Mouse (Mus musculus) gastrocnemius, postnatal 14 days (tissue): Measurements from ENCODE around the gene Itga8. TPM values are rescaled to one million over a fixed set of nuclear protein-coding genes. Genes with fewer than 3 reads are reported as not detected.

Experiments
- DNase-seq: peaks from one replicate; pipeline ENCODE4 v3.0.0; 2021; ENCODE audit warnings: mixed read lengths
- intact Hi-C: fragments of 180-260 bp; cut with DNase I; formaldehyde crosslinking; loops from one replicate; pipeline ENCODE4 v1.15.1; 2025; ENCODE audit warnings: low total_unique reads
- total RNA-seq, 2 experiments: library from RNA; stranded (reverse); gene quantifications; 2 replicates each; pipeline ENCODE4 v1.2.3; 2021

Gene Itga8
- total RNA-seq, 2 experiments from 2014 or later, result 3.4 to 5.0 TPM

- DNase-seq, result no peak
Measured at GRCm38 (mm10) chr2:12212662-12213463, 88.9 kb downstream of the Itga8 start.

GRCm38 (mm10) chr2:12208142-12208541, 93.6 kb downstream of the Itga8 start:
- no peak for DNase-seq
- intact Hi-C loops, result no loop called here

More at GRCm38 (mm10) chr2:12212662-12213463, 88.9 kb downstream of the Itga8 start:
- intact Hi-C loops, result no loop called here

GRCm38 (mm10) chr2:12206353-12206752, 95.4 kb downstream of the Itga8 start:
- intact Hi-C loops, result no loop called here

GRCm38 (mm10) chr2:12205875-12206274, 95.8 kb downstream of the Itga8 start:
- intact Hi-C loops, result no loop called here
- DNase-seq, result no peak

More at GRCm38 (mm10) chr2:12206353-12206752, 95.4 kb downstream of the Itga8 start:
- no peak for DNase-seq

- no peak for DNase-seq
- intact Hi-C loops, result no loop called here
Measured at GRCm38 (mm10) chr2:12203231-12203630, 98.5 kb downstream of the Itga8 start.

GRCm38 (mm10) chr2:12198699-12199098, 103.0 kb downstream of the Itga8 start:
- intact Hi-C loops, result no loop called here

GRCm38 (mm10) chr2:12198214-12198613, 103.5 kb downstream of the Itga8 start:
- intact Hi-C loops, result no loop called here
- DNase-seq, result no peak

More at GRCm38 (mm10) chr2:12198699-12199098, 103.0 kb downstream of the Itga8 start:
- DNase-seq, result no peak

GRCm38 (mm10) chr2:12197711-12198110, 104.0 kb downstream of the Itga8 start:
- no peak for DNase-seq
- intact Hi-C loops, result no loop called here

GRCm38 (mm10) chr2:12189026-12189425, 112.7 kb downstream of the Itga8 start:
- intact Hi-C loops, result no loop called here
- no peak for DNase-seq

- intact Hi-C loops, result no loop called here
- no peak for DNase-seq
Measured at GRCm38 (mm10) chr2:12187646-12188045, 114.1 kb downstream of the Itga8 start.

GRCm38 (mm10) chr2:12182402-12182948, 119.2 kb downstream of the Itga8 start:
- intact Hi-C loops, result no loop called here

GRCm38 (mm10) chr2:12180635-12181034, 121.1 kb downstream of the Itga8 start:
- DNase-seq, result no peak
- intact Hi-C loops, result no loop called here

More at GRCm38 (mm10) chr2:12182402-12182948, 119.2 kb downstream of the Itga8 start:
- DNase-seq, result no peak

- no peak for DNase-seq
Measured at GRCm38 (mm10) chr2:12174722-12175427, 126.8 kb downstream of the Itga8 start.

GRCm38 (mm10) chr2:12170221-12170620, 131.5 kb downstream of the Itga8 start:
- DNase-seq, result no peak
- intact Hi-C loops, result no loop called here

More at GRCm38 (mm10) chr2:12174722-12175427, 126.8 kb downstream of the Itga8 start:
- intact Hi-C loops, result no loop called here

- no peak for DNase-seq
- intact Hi-C loops, result no loop called here
Measured at GRCm38 (mm10) chr2:12160486-12160885, 141.2 kb downstream of the Itga8 start.

GRCm38 (mm10) chr2:12157001-12157400, 144.7 kb downstream of the Itga8 start:
- DNase-seq, result no peak
- intact Hi-C loops, result loop anchor here (5.0 kb wide), 1 partner anchor 145 kb away; the partner anchor contains the start of gene Itga8

- DNase-seq, result no peak
- intact Hi-C loops, result loop anchor here (5.0 kb wide), 1 partner anchor 146 kb away; the partner anchor contains the start of gene Itga8
Measured at GRCm38 (mm10) chr2:12156401-12156800, 145.3 kb downstream of the Itga8 start.

- intact Hi-C loops, result loop anchor here (5.0 kb wide), 1 partner anchor 148 kb away; the partner anchor contains the start of gene Itga8
- DNase-seq, result no peak
Measured at GRCm38 (mm10) chr2:12154676-12155075, 147.0 kb downstream of the Itga8 start.

- DNase-seq, result no peak
- intact Hi-C loops, result no loop called here
Measured at GRCm38 (mm10) chr2:12153551-12153950, 148.2 kb downstream of the Itga8 start.

GRCm38 (mm10) chr2:12147902-12148301, 153.8 kb downstream of the Itga8 start:
- DNase-seq, result no peak
- intact Hi-C loops, result no loop called here
